8 mouse cellular contexts compared by ENCODE assay signal in genomic region chr3:146343649-146344401, GRCm38 (mm10).
DNase-seq lines count a peak whose midpoint lies in the region; ATAC-seq lines count a peak whose summit lies in the region.

No protein-coding gene starts in this region.

- ATAC-seq in activated CD4-positive, CD25-positive, alpha-beta regulatory T cell, adult 4 months: peak; percentile 63
- peak; percentile 72 for ATAC-seq in common myeloid progenitor, adult 5-6 weeks (replicated peaks; ENCODE audit: low read depth, poor library complexity, severe bottlenecking)

- peak; percentile 75 for DNase-seq in layer of hippocampus, adult 11-12 months (ENCODE audit: low spot score)
- no peak for DNase-seq in layer of hippocampus, adult 9-10 months (ENCODE audit: low spot score)
- peak; percentile 31 for DNase-seq in heart, adult 8-10 months (ENCODE audit: low spot score)
- DNase-seq in layer of hippocampus, postnatal 14 days (ENCODE audit: low spot score in 2 of 2): peak; percentile 71 to 81
- peak; percentile 81 for DNase-seq in lung, postnatal 36 days
- peak; percentile 8 to 12 for DNase-seq in spleen, postnatal 36 days (ENCODE audit: low spot score in 2 of 2)
